Mouse (Mus musculus) bone marrow, adult 2 months (tissue): Measurements from ENCODE around the gene Zbtb32.

Experiments
- CTCF ChIP-seq: fragments of 200-500 bp; IDR thresholded peaks from 2 replicates; pipeline ENCODE4 v1.5.1; 2011; ENCODE audit warnings: low read length, control low read depth; ENCODE audit not compliant: control insufficient read depth, insufficient read depth
- POLR2A ChIP-seq: fragments of 200-500 bp; IDR thresholded peaks from 2 replicates; pipeline ENCODE4 v1.6.1; 2011; ENCODE audit warnings: low read depth, mild to moderate bottlenecking, control low read depth, low read length, borderline replicate concordance; ENCODE audit not compliant: control insufficient read depth

DNA sequence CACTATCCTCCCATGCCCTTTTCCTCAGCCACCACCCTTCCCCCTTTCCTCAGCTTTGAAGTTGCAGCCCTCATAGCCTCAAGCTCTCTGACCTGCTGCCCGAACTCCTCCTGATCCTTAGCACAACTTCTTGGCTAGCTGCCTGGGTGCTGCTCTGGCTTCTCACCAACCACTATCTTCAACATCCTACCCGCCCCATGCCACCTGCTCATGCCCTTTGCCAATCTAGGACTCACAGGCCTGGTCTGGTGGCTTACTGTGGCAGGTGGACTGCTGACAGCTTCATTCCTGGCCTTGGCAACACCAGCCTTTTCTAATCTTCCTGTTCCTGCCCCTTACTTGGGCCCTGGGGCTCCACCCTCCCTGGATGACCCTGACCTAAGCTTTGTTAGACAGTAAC lies 25.7 kb downstream of the Zbtb32 start:
- TF ChIP-seq CTCF (no peak), POLR2A (no peak)
